Mouse (Mus musculus): ENCODE data around the gene Fam3c. TPM values are rescaled to one million over a fixed set of nuclear protein-coding genes. Genes with fewer than 3 reads are reported as not detected.

Gene Fam3c
- 10 to 100 TPM; 51.5 to 57.7 (median 52.9) TPM for total RNA-seq (2022)

DNA sequence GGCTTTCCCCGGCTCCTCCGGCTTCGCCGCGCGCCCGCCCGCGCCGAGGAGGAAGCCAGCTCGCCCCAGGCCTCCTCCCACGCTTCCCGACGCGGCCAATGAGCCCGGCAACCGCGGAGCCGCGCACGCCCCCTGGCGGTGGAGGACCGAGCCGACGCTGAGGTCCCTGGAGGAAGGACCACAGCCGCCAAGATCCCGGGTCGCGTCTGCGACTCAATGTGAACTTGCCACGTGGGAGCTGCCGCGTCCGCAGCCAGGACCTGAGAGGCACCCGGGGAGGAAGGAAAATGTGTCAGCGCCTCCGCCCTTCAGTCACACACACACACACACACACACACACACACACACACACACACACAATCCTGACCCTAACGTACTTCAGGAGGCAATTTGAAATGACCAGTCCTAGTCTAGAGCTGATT lies at the start of gene Fam3c:
TSS of gene Fam3c (minus strand) at position 158 of the 422 bp plus-strand sequence.
- peak; percentile 85 to 93 for DNase-seq (ENCODE audit: low spot score in 2 of 2)

- no peak for DNase-seq (ENCODE audit: low spot score in 2 of 2)
Observed at GRCm38 (mm10) chr6:22405021-22405420, 49.0 kb upstream of the Fam3c start.

DNA sequence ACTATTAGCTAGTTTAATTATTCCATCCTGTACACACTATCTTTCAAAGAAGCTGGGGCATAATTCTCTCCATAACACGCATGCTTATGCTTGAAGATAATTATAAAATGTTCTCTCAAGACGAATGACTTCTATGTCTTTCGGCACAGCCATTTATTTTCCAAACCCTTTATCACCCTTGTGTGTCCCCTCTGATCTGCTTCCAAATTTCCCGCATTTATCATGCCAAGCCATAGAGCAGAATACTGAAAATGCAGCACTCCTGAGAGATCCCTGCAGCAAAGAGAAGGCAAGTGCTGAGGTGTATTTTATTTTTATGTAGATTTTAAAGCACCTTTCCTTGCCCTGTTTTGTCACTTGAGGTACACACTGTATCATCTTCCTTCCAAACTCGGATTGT lies 47.7 kb upstream of the Fam3c start:
- no peak for DNase-seq (ENCODE audit: low spot score in 2 of 2)

DNA sequence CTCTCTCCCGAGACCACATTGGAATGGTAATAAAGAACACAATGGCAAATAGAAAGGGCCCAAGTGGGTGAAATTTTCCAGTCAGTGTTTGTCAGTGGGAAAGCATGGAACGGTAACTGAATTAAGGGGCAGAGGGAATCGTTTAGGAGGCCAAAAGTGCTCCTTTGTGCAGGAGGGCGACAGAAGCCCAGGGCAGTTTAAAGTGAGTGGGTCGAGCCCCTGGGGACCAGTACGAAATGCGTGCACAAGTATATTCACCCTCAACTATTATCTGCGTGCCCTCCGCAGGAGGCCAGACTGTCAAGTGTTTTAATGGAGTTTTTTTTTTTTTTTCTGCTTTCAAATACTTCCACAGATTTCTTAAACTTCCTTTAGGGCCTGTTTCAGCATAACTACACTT lies 47.3 kb upstream of the Fam3c start:
- no peak for DNase-seq (ENCODE audit: low spot score in 2 of 2)

DNA sequence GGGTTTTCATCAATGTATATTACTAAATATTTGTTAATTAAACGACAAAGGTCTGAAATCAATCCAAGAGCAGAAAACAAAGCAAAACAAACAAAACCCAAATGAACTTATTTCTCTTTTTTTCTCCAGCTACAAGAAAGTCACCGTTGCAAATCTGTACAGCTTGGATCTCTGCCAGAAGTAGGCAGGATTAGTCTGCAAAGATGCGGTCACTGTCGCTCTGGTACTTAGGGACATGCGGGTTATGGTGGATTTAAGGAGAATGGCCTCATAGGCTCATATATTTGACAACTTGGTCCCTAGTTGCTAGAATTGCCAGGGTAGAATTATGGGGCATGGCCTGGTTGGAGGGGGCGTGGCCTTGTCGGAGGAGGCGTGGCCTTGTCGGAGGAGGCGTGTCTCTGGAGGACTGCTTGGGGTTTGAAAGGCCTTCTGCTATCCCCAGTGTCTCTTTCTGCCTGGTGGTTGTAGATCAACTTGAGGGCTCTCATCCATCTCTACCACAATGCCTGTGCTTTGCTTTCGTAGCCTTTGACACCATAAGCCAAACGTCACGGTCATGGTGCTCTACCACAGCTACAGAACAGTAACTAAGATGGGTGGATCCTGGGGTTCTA lies 46.6 kb upstream of the Fam3c start:
- no peak for DNase-seq (ENCODE audit: low spot score in 2 of 2)

GRCm38 (mm10) chr6:22402037-22402436 lies 46.0 kb upstream of the Fam3c start:
- no peak for DNase-seq (ENCODE audit: low spot score in 2 of 2)

DNA sequence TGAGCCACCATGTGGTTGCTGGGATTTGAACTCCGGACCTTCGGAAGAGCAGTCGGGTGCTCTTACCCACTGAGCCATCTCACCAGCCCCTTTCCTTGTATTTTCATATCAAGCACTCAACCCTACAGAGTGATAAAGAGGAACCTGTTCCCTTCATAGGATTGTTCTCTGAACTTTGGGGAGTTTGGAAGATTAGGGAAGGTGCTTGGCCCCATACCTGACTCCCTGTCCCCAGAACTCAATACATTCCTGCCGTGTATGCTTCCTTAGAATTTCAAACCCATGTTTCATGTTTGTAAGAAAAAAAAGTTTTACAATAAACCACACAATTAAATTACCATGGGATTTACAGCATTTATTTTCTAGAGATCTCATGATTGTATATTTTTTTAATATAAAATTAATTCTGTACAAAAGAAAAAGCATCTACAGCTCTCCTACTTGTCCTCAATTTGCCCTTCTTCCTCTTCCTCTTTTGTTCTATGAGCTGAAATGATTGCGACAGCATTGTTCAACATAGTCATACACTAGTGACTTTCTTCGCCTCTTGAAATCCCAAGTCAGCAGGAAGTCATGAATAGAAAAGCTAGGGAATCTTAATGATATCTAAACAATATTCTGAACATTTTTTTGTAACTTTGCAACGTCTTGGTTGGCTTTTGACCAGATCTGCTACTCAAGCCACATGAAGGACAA lies 42.2 kb upstream of the Fam3c start:
- DNase-seq (ENCODE audit: low spot score in 2 of 2), result no peak

DNA sequence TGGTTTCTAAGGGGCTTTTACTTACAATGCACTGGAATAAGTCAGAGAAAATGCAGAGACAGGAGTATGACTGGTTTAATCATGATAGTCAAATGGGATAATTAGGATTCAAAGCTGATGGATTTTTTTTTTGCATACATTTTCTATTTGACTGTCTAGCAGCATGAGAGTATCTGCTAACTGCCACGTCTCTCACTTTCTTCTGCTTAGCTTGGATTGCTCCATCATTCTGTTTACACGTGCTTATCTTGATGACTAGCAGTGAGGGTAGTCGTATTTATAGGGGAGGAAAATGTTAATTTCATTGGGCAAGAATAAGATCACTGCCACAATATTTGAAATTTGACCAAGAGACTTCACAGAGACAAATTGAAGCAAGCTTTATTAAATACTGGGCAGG lies 39.2 kb upstream of the Fam3c start:
- DNase-seq (ENCODE audit: low spot score in 2 of 2), result no peak

GRCm38 (mm10) chr6:22390654-22391365 lies 34.8 kb upstream of the Fam3c start:
- DNase-seq (ENCODE audit: low spot score in 2 of 2), result no peak

DNA sequence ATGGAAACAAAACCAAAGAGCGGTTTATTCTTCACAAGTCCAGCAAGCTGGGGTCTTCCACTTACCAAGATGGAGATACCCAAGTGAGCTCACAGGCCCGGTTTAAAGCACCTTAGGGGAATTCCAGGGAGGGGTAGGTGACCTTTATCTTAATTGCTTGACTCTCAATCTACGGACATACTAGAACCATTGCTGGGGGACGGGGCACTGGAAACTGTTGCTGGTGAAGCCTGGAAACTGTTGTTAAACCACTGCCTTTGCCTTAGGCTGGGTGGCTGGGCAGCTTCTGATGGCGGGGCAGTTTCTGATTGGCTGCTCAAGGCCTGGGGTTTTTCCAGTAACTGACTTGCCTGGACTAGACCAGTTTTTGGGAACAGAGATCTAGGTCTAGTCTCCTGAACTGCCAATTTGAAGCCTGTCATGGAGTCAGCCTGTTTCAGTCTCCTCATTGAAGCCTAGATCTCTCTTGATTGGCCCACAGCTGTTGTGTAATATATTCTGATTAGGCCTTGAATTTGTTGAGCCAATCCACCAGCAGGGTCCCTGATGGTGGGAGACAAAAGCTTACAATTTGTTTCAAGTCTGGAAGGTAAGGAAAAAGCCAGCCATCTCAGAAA lies 29.3 kb upstream of the Fam3c start:
- DNase-seq (ENCODE audit: low spot score in 2 of 2), result no peak

- no peak for DNase-seq (ENCODE audit: low spot score in 2 of 2)
Observed at GRCm38 (mm10) chr6:22380269-22380668, 24.2 kb upstream of the Fam3c start.

- no peak for DNase-seq (ENCODE audit: low spot score in 2 of 2)
Observed at GRCm38 (mm10) chr6:22379831-22380230, 23.8 kb upstream of the Fam3c start.

DNA sequence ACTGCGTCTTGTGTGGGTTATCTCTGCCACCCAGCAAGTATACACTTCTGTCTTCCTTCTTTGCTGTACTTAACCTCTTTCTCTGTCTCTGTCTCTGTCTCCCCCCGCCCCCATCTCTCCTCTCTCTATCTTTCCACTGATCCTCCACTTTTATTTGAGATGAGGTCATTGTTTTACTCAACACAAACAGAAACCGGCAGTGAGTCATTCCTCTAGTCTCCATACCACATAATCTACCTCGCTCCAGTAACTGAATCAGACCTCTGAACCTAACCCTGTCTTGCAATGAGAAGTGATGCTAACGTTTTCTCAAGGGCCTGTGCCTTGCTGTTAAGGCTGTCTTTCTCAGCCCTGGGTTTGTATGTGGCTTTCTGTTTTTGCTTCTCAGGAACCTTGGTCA lies 22.4 kb upstream of the Fam3c start:
- no peak for DNase-seq (ENCODE audit: low spot score in 2 of 2)

DNA sequence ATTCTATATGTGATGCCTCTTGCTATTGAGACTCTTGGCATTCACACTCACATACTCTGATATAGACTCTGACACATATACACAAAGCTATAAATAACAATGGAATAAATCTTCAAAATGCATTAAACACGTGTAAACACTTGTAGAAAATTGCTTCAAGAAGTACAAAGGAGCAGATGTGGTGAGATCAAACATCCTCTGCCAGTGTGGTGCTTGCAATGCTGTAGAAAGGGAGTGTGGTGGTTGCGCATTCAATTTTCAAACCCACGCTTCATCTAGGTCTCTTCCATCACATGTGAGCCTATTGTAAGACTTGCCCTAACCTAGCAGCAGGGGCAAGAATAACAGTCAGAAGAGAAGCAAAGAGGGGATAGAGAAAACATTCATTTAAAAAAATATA lies 18.7 kb upstream of the Fam3c start:
- DNase-seq (ENCODE audit: low spot score in 2 of 2), result no peak

DNA sequence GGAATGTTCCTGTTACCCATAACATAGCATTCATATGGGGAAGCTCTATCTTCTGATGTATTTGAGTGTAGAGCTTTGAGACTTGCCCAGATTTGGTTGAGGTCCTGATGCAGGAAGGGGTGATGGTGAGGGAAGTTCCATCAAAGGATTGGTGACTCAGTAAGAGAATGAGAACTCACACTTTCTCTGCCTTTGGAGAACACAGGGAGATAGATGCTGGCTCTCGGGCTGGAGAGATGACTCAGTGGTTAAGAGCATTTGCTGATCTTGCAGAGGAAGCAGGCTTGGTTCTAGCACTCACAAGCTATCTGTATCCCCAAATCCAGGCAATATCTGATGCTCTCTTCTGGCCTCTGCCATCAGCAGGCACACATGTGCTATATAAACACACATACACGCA lies 17.4 kb upstream of the Fam3c start:
- peak in 1 of 2 experiments; percentile 23 for DNase-seq (ENCODE audit: low spot score in 2 of 2)

DNA sequence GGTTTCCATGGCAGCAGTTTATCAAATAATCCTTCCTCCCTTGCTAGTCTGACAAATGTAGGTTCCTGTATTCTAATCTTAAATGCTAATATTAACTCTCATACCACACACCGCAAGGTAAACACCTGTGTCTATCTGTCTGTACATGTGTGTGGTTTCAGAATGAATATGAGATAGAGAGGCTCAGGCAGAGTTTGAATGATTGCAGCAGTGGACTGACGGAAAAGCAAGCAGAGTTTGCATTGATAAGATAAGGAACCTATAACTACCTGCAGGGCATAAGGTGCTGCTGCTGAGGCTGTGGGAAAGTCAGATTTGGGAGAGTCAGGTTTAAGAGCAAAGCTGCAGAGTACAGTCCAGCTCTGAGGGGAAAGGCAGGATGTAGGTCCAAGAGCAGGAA lies 10.9 kb upstream of the Fam3c start:
- no peak for DNase-seq (ENCODE audit: low spot score in 2 of 2)

DNA sequence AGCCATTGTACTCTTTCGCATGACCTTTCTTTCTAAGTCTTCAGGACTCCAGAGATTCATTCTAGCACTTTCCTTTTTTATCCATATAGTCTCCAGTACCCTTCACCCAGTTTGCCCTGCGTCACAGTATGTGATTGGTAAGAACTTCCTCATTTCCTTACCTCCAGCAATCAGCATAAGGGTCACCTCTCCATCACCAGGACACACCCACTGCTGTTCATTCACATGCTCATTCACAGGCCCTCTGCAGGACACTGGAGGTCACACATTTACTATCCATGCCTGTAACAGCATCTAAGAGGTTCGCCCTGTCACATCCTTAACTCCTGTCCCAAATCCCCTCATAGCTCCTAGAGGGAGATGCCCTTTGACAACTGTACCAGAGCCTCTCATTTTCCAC lies 7.5 kb upstream of the Fam3c start:
- DNase-seq (ENCODE audit: low spot score in 2 of 2), result no peak

- no peak for DNase-seq (ENCODE audit: low spot score in 2 of 2)
Observed at GRCm38 (mm10) chr6:22361941-22362340, 5.9 kb upstream of the Fam3c start.

GRCm38 (mm10) chr6:22359019-22359418 lies 3.0 kb upstream of the Fam3c start:
- no peak for DNase-seq (ENCODE audit: low spot score in 2 of 2)

DNA sequence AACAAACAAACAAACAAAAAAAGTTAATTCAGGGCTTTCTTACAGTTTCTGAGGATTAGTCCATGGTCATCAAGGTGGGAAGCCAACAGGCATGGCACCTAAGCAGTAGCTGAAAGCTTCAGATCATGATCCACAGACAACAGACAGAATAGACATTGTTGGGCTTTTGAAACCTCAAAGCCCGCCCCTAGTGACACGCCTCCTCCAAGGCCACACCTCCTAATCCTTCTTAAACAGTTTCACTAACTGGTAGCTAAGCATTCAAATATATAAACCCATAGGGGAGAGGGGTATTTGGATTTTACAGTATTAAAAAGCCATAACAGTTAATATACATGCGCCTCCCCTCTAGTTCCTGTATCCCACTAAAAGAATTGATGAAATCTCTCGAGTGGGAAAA lies 1.3 kb upstream of the Fam3c start:
- DNase-seq (ENCODE audit: low spot score in 2 of 2), result no peak

- no peak for DNase-seq (ENCODE audit: low spot score in 2 of 2)
Observed at GRCm38 (mm10) chr6:22355396-22356085, 502 bp downstream of the Fam3c start.

- DNase-seq (ENCODE audit: low spot score in 2 of 2), result no peak
Observed at GRCm38 (mm10) chr6:22354675-22355074, 1.4 kb downstream of the Fam3c start.
